Mouse (Mus musculus) thymus, adult 2 months (tissue): ENCODE data around the gene Heatr5a.

ENCODE experiments used
- CTCF ChIP-seq: fragments of 200-500 bp; IDR thresholded peaks from 2 replicates; pipeline ENCODE4 v1.5.1; 2012; ENCODE audit warnings: mild to moderate bottlenecking, control low read depth, low read length, moderate library complexity, borderline replicate concordance; ENCODE audit not compliant: control insufficient read depth, poor library complexity, insufficient read depth; ENCODE audit errors: extremely low read depth
- POLR2A ChIP-seq: fragments of 200-500 bp; IDR thresholded peaks from 2 replicates; pipeline ENCODE4 v1.6.1; 2012; ENCODE audit warnings: mild to moderate bottlenecking, low read length, control low read depth, moderate library complexity; ENCODE audit not compliant: control insufficient read depth, poor library complexity, insufficient read depth; ENCODE audit errors: extremely low read depth

GRCm38 (mm10) chr12:51985163-51985748 is 14.1 kb upstream of the Heatr5a start:
- TF ChIP-seq CTCF: no peak
- no peak for TF ChIP-seq POLR2A
